Mouse (Mus musculus) E14TG2a.4 (cell line): ENCODE measurements around the gene Rassf5.

ENCODE experiments used
- CTCF ChIP-seq: conservative IDR thresholded peaks from 2 replicates; pipeline ENCODE4 v1.5.1; 2014; ENCODE audit warnings: low read length
- NANOG ChIP-seq: IDR thresholded peaks from 2 replicates; pipeline ENCODE4 v1.6.1; 2014; ENCODE audit warnings: borderline replicate concordance, low read length, mixed read lengths
- POU5F1 ChIP-seq: IDR thresholded peaks from 2 replicates; pipeline ENCODE4 v1.6.1; 2014; ENCODE audit warnings: low read length, borderline replicate concordance

- TF ChIP-seq CTCF = no peak
- no peak for TF ChIP-seq POU5F1
- TF ChIP-seq NANOG = no peak
Observed at GRCm38 (mm10) chr1:131137717-131138118, 107.3 kb downstream of the Rassf5 start.
